Mouse (Mus musculus) retina, adult 2 months (tissue): ENCODE results near the gene Yipf1.
"Not testable (repeated sequence)": the region's sequence is repeated elsewhere in the genome, so short reads cannot be mapped to it uniquely, and the experiment has no call there.

Experiments used
- DNase-seq: peaks from one replicate; pipeline ENCODE4 v3.0.0-alpha.2; 2012; ENCODE audit warnings: low read depth, low spot score

Gene Yipf1

GRCm38 (mm10) chr4:107323113-107323512 lies 8.9 kb downstream of the Yipf1 start:
- no peak for DNase-seq

GRCm38 (mm10) chr4:107328530-107328929 lies 14.4 kb downstream of the Yipf1 start:
- DNase-seq, result no peak

GRCm38 (mm10) chr4:107333514-107333913 lies 19.4 kb downstream of the Yipf1 start:
- no peak for DNase-seq

- no peak for DNase-seq
Measured at GRCm38 (mm10) chr4:107336356-107336755, 22.2 kb downstream of the Yipf1 start.

GRCm38 (mm10) chr4:107337455-107337854 lies 23.3 kb downstream of the Yipf1 start:
- DNase-seq, result no peak

- DNase-seq, result no peak
Measured at GRCm38 (mm10) chr4:107341354-107341753, 27.2 kb downstream of the Yipf1 start.

- no peak for DNase-seq
Measured at GRCm38 (mm10) chr4:107344612-107345011, 30.4 kb downstream of the Yipf1 start.

- DNase-seq, result no peak
Measured at GRCm38 (mm10) chr4:107347221-107347620, 33.1 kb downstream of the Yipf1 start.

GRCm38 (mm10) chr4:107348529-107349310 lies 34.6 kb downstream of the Yipf1 start:
- no peak for DNase-seq

GRCm38 (mm10) chr4:107349311-107350008 lies 35.3 kb downstream of the Yipf1 start:
- DNase-seq, result peak; percentile 23

GRCm38 (mm10) chr4:107351368-107351767 lies 37.2 kb downstream of the Yipf1 start:
- DNase-seq, result no peak

GRCm38 (mm10) chr4:107353612-107354011 lies 39.4 kb downstream of the Yipf1 start:
- no peak for DNase-seq

GRCm38 (mm10) chr4:107354126-107354525 lies 40.0 kb downstream of the Yipf1 start:
- DNase-seq, result no peak

GRCm38 (mm10) chr4:107354543-107354942 lies 40.4 kb downstream of the Yipf1 start:
- DNase-seq, result no peak

- DNase-seq, result not testable (repeated sequence)
Measured at GRCm38 (mm10) chr4:107357172-107357571, 43.0 kb downstream of the Yipf1 start.

GRCm38 (mm10) chr4:107358460-107358859 lies 44.3 kb downstream of the Yipf1 start:
- no peak for DNase-seq

- DNase-seq, result no peak
Measured at GRCm38 (mm10) chr4:107360457-107361145, 46.4 kb downstream of the Yipf1 start.

GRCm38 (mm10) chr4:107362755-107363154 lies 48.6 kb downstream of the Yipf1 start:
- no peak for DNase-seq

- no peak for DNase-seq
Measured at GRCm38 (mm10) chr4:107363573-107363972, 49.4 kb downstream of the Yipf1 start.

- DNase-seq, result no peak
Measured at GRCm38 (mm10) chr4:107364190-107364639, 50.1 kb downstream of the Yipf1 start.

- DNase-seq, result not testable (repeated sequence)
Measured at GRCm38 (mm10) chr4:107366408-107366807, 52.2 kb downstream of the Yipf1 start.
